Mouse (Mus musculus) ovary, adult 2 months (tissue): ENCODE measurements around the gene Mpzl2. TPM values are rescaled to one million over a fixed set of nuclear protein-coding genes. Genes with fewer than 3 reads are reported as not detected.

Experiments
- polyA plus RNA-seq: library from polyadenylated mRNA; depleted of rRNA; stranded (reverse); fragments of >200 nt; gene quantifications from 2 replicates; pipeline ENCODE4 v1.2.3, GENCODE M21; 2012; rRNA removed

The Mpzl2 gene
- polyA plus RNA-seq = 2.3 and 2.8 TPM in 2 replicates

GRCm38 (mm10) chr9:45039499-45039898, at the start of gene Mpzl2:
Gene Mpzl2 (plus strand): TSS chr9:45039799.

GRCm38 (mm10) chr9:45009180-45010078, 30.2 kb upstream of the Mpzl2 start, which contains the start of gene Cd3e:
Gene Cd3e (minus strand): TSS chr9:45009627.

GRCm38 (mm10) chr9:45055082-45055713, 15.6 kb downstream of the Mpzl2 start, which contains the start of gene Mpzl3:
Gene Mpzl3 (plus strand): TSS chr9:45055186.

GRCm38 (mm10) chr9:45079011-45079410, 39.4 kb downstream of the Mpzl2 start, which contains the start of gene Jaml:
Gene Jaml (plus strand): TSS chr9:45079183.

Other genes starting within 250 kb of the Mpzl2 start
- gene Tmem25, start 240.5 kb upstream of the Mpzl2 start, polyA plus RNA-seq = 24.6 and 28.1 TPM in 2 replicates
- 2.0 and 5.7 TPM in 2 replicates for gene Ttc36, start 236.7 kb upstream of the Mpzl2 start, polyA plus RNA-seq
- 16.8 and 25.8 TPM in 2 replicates for gene Kmt2a, start 158.5 kb upstream of the Mpzl2 start, polyA plus RNA-seq
- 73.7 and 74.6 TPM in 2 replicates for gene Atp5l, start 119.1 kb upstream of the Mpzl2 start, polyA plus RNA-seq
- 5.5 and 8.3 TPM in 2 replicates for gene Ube4a, start 74.2 kb upstream of the Mpzl2 start, polyA plus RNA-seq
- gene Cd3g, start 59.4 kb upstream of the Mpzl2 start, polyA plus RNA-seq = 0.16 and 0.18 TPM in 2 replicates
- gene Cd3d, start 58.0 kb upstream of the Mpzl2 start, polyA plus RNA-seq = 0.24 TPM in 2 replicates
- 0.26 and 0.58 TPM in 2 replicates for gene Cd3e, start 30.2 kb upstream of the Mpzl2 start, polyA plus RNA-seq
- gene Mpzl3, start 15.4 kb downstream of the Mpzl2 start, polyA plus RNA-seq = 2.0 and 5.0 TPM in 2 replicates
- 0.25 and 0.35 TPM in 2 replicates for gene Jaml, start 39.4 kb downstream of the Mpzl2 start, polyA plus RNA-seq
- gene Scn2b, start 78.0 kb downstream of the Mpzl2 start, polyA plus RNA-seq = 1.3 TPM in 2 replicates
- 0.23 and 0.28 TPM in 2 replicates for gene Scn4b, start 98.6 kb downstream of the Mpzl2 start, polyA plus RNA-seq
- 0.07 and 0.15 TPM in 2 replicates for gene BC049352, start 142.2 kb downstream of the Mpzl2 start, polyA plus RNA-seq
- gene Tmprss4, start 164.3 kb downstream of the Mpzl2 start, polyA plus RNA-seq = 4.4 and 6.9 TPM in 2 replicates
- gene Il10ra, start 229.3 kb downstream of the Mpzl2 start, polyA plus RNA-seq = 5.2 and 5.9 TPM in 2 replicates